ENCODE assay signal across 19 mouse cellular contexts in the genomic region with DNA sequence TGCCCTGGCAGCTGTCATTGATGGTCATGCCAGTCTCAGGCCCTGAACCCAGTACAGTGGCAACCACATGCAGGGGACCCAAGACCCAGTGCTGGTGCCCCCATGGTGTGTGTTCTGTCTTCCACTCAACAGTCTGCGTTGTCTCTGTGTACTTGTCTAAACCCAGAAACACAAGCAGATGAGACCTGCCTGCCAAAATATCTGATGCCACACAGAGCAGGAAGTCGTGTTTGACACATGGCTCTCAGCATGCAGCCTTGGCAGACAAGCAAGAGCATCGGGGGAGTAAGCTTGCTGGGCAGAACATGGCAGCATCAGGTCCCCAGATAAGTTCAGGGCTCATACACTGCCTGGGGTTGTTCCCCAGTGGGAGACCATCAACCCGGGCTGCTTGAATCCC.
DNase-seq lines count a peak whose midpoint lies in the region; TF ChIP-seq lines count a peak whose summit lies in the region.
"Had no signal": no experiment of that assay in that cellular context is flagged by ENCODE, and none has a peak within 500 bp of the region (broad histone marks: within the 10 kb centered on the region; RNA-seq: fewer than 3 reads in every experiment).

No protein-coding gene starts in this region.

- no peaks in the 10 kb centered on the region for H3K36me3 ChIP-seq in heart, embryonic 10.5 days
- H3K36me3 ChIP-seq in thymus, adult 2 months (ENCODE audit: control insufficient read depth, insufficient read depth, low read length): no peaks in the 10 kb centered on the region
- H3K36me3 ChIP-seq: embryonic facial prominence, embryonic 12.5 days; hindbrain, embryonic 15.5 days; limb, embryonic 15.5 days; midbrain, embryonic 12.5 days had no signal

- 60% methylated on average over 4 of the region's 4 CpGs for WGBS in heart, embryonic 10.5 days
- WGBS in cerebellum, adult 2 months: 2% methylated on average over 4 of the region's 4 CpGs
- 56% methylated on average over 4 of the region's 4 CpGs for WGBS in thymus, adult 2 months

- DNase-seq in heart, embryonic 10.5 days (ENCODE audit: low spot score): no peak
- DNase-seq in heart, postnatal 36 days: no peak
- DNase-seq in brain, adult 2 months (ENCODE audit: low read depth, low spot score): peak; percentile 98
- peak; percentile 94 to 97 for DNase-seq in cerebellum, adult 2 months
- peak; percentile 48 to 76 for DNase-seq in layer of hippocampus, postnatal 14 days (ENCODE audit: low spot score in 2 of 2)
- DNase-seq in testis, postnatal 14 days (ENCODE audit: low spot score): no peak
- DNase-seq in thymus, adult 2 months: no peak
- DNase-seq: adrenal gland, postnatal 14 days; heart, adult 2 months; kidney, adult 11 months; kidney, postnatal 36 days; lung, adult 18-20 months; lung, postnatal 36 days; right cerebral cortex, adult 18-20 months; thymus, postnatal 14 days had no signal

- H3K27ac ChIP-seq in heart, embryonic 10.5 days: 0 out of 2 replicates have a peak overlapping the region, but pooled peaks have one; percentile 7
- H3K27ac ChIP-seq in cerebellum, adult 2 months (ENCODE audit: insufficient read depth, low read length): peak overlapping the region; percentile 98
- H3K27ac ChIP-seq in thymus, adult 2 months (ENCODE audit: control insufficient read depth, insufficient read depth, low read length): no peak overlapping the region
- H3K27ac ChIP-seq: embryonic facial prominence, embryonic 12.5 days; heart, adult 2 months; hindbrain, embryonic 15.5 days; limb, embryonic 15.5 days; midbrain, embryonic 12.5 days had no signal

- TF ChIP-seq CTCF in cerebellum, adult 2 months (IDR thresholded peaks at IDR 0.05; ENCODE audit: borderline replicate concordance, insufficient read depth, low read depth, low read length): no peak
- no peak for TF ChIP-seq CTCF in thymus, adult 2 months (IDR thresholded peaks at IDR 0.05; ENCODE audit: borderline replicate concordance, control insufficient read depth, extremely low read depth, insufficient read depth, low read length, poor library complexity)

- peaks cover 20% of the 10 kb centered on the region for H3K4me1 ChIP-seq in heart, embryonic 10.5 days
- peaks cover 70% of the 10 kb centered on the region for H3K4me1 ChIP-seq in cerebellum, adult 2 months (ENCODE audit: control insufficient read depth, insufficient read depth, low read length)
- no peaks in the 10 kb centered on the region for H3K4me1 ChIP-seq in thymus, adult 2 months (replicated peaks; ENCODE audit: control insufficient read depth, insufficient read depth, low read length)
- H3K4me1 ChIP-seq: embryonic facial prominence, embryonic 12.5 days had no signal

- TF ChIP-seq POLR2A in cerebellum, adult 2 months (IDR thresholded peaks at IDR 0.05; ENCODE audit: borderline replicate concordance, insufficient read depth, low read length): peak; percentile 37; the same call in 1 of the 2 replicates
- TF ChIP-seq POLR2A in thymus, adult 2 months (IDR thresholded peaks at IDR 0.05; ENCODE audit: control insufficient read depth, extremely low read depth, insufficient read depth, low read length, poor library complexity): no peak

- intact Hi-C loops in heart, postnatal 36 days (cut with DNase I): loop anchor here (2.0 kb wide), 1 partner anchor 42 kb away; no protein-coding TSS in a partner anchor

- no peaks in the 10 kb centered on the region for H3K9me3 ChIP-seq in heart, embryonic 10.5 days
- H3K9me3 ChIP-seq: embryonic facial prominence, embryonic 12.5 days; hindbrain, embryonic 15.5 days; limb, embryonic 15.5 days; midbrain, embryonic 12.5 days had no signal

- no peak overlapping the region for H3K4me3 ChIP-seq in heart, embryonic 10.5 days
- no peak overlapping the region for H3K4me3 ChIP-seq in cerebellum, adult 2 months (replicated peaks; ENCODE audit: insufficient read depth, low read depth, low read length)
- no peak overlapping the region for H3K4me3 ChIP-seq in thymus, adult 2 months (ENCODE audit: control insufficient read depth, insufficient read depth, low read length)
- H3K4me3 ChIP-seq: embryonic facial prominence, embryonic 12.5 days; heart, adult 2 months; hindbrain, embryonic 15.5 days; limb, embryonic 15.5 days; midbrain, embryonic 12.5 days had no signal

- no peaks in the 10 kb centered on the region for H3K27me3 ChIP-seq in heart, embryonic 10.5 days (ENCODE audit: insufficient read depth, poor library complexity, severe bottlenecking)
- H3K27me3 ChIP-seq in cerebellum, adult 2 months (ENCODE audit: control insufficient read depth, insufficient read depth, low read length): no peaks in the 10 kb centered on the region
- no peaks in the 10 kb centered on the region for H3K27me3 ChIP-seq in thymus, adult 2 months (ENCODE audit: control insufficient read depth, insufficient read depth, low read length)
- H3K27me3 ChIP-seq: embryonic facial prominence, embryonic 12.5 days; hindbrain, embryonic 15.5 days; limb, embryonic 15.5 days; midbrain, embryonic 12.5 days had no signal

Comparison
In these comparisons a context has a peak if more than half of its experiments do, and no peak if none do; other contexts are left out.
1. DNase-seq: peak in brain, adult 2 months (single experiment), cerebellum, adult 2 months (2 of 2) and layer of hippocampus, postnatal 14 days (2 of 2); none in heart, embryonic 10.5 days (single experiment), heart, postnatal 36 days (0 of 2), testis, postnatal 14 days (single experiment) and thymus, adult 2 months (single experiment).